Mouse (Mus musculus): ENCODE data around the gene Vps13a. TPM values are rescaled to one million over a fixed set of nuclear protein-coding genes. Genes with fewer than 3 reads are reported as not detected.
A peak's percentile ranks its signal among the peaks of the same experiment; 100 is the strongest.

The Vps13a gene
- polyA plus RNA-seq, 1 experiment: 6.1 TPM

DNA sequence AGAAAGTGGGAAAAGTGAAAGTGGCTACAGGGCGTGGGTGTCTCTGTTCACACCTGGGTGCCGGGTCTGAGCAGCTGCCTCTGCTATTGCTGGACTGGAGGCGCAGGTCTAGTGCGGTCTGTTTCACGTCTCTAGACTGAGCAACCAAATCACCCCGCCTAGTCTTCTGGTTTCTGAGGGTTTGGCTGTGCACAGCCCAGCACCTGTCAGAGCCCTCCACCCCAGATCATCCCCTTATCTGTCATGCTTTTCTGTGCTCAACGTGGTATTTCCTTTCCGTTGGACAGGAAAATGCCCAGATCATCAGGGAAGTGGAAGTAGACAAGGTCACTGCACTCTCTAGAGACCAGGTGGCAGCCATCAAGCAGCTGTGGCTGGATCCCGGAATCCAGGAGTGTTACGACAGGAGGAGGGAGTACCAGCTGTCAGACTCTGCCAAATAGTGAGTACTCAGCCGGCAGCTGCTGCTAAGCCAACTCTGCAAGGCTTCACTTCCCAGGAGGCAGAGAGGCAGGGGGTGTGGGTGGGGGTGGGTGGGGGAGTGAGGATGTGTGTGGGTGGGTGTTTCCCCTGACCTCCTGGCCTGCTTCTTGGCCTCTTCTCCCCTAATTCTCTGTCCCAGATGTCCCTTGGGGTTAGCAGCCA is 182.0 kb downstream of the Vps13a start:
- Histone ChIP-seq H3K27ac (ENCODE audit: control insufficient read depth, insufficient read depth, low read length) (no peak overlapping the region), H3K36me3 (ENCODE audit: control insufficient read depth, insufficient read depth, low read length) (no peaks in the 10 kb centered on the region), H3K4me1 (replicated peaks; ENCODE audit: control insufficient read depth, insufficient read depth, low read length) (no peaks in the 10 kb centered on the region), H3K4me3 (ENCODE audit: control insufficient read depth, insufficient read depth, low read length) (no peak overlapping the region), H3K27me3 (ENCODE audit: control insufficient read depth, insufficient read depth, low read length) (no peaks in the 10 kb centered on the region)
- DNase-seq: no peak
- WGBS: 72% methylated on average over 11 of the region's 11 CpGs
- TF ChIP-seq POLR2A (IDR thresholded peaks at IDR 0.05; ENCODE audit: control insufficient read depth, extremely low read depth, insufficient read depth, low read length, poor library complexity) (no peak), CTCF (IDR thresholded peaks at IDR 0.05; ENCODE audit: borderline replicate concordance, control insufficient read depth, extremely low read depth, insufficient read depth, low read length, poor library complexity) (no peak)

DNA sequence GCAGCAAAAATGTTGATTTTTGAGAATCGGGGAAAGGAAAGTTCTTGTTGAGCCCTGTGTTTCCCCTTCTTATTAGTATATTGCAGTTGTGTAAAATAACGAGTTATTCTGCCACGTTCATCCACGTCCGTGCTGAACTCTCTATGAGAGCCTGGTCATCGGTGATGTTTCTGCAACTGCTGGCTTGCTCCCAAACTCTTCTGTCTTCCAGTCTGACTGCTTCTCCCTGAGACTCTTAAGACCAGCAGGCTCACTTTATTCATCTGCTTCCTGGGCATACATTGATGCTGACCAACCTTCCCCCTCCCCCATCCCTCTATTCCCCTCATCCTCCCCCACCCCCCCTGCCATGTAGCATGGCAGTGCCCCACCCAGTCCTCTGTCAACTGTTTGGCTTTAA is 183.5 kb downstream of the Vps13a start:
- Histone ChIP-seq H3K4me3 (ENCODE audit: control insufficient read depth, insufficient read depth, low read length) (no peak overlapping the region), H3K36me3 (ENCODE audit: control insufficient read depth, insufficient read depth, low read length) (no peaks in the 10 kb centered on the region), H3K27me3 (ENCODE audit: control insufficient read depth, insufficient read depth, low read length) (no peaks in the 10 kb centered on the region), H3K4me1 (replicated peaks; ENCODE audit: control insufficient read depth, insufficient read depth, low read length) (no peaks in the 10 kb centered on the region), H3K27ac (ENCODE audit: control insufficient read depth, insufficient read depth, low read length) (no peak overlapping the region)
- WGBS: 90% methylated on average over 6 of the region's 6 CpGs
- no peak for TF ChIP-seq POLR2A (IDR thresholded peaks at IDR 0.05; ENCODE audit: control insufficient read depth, extremely low read depth, insufficient read depth, low read length, poor library complexity)
- TF ChIP-seq CTCF (IDR thresholded peaks at IDR 0.05; ENCODE audit: borderline replicate concordance, control insufficient read depth, extremely low read depth, insufficient read depth, low read length, poor library complexity): no peak
- no peak for DNase-seq

DNA sequence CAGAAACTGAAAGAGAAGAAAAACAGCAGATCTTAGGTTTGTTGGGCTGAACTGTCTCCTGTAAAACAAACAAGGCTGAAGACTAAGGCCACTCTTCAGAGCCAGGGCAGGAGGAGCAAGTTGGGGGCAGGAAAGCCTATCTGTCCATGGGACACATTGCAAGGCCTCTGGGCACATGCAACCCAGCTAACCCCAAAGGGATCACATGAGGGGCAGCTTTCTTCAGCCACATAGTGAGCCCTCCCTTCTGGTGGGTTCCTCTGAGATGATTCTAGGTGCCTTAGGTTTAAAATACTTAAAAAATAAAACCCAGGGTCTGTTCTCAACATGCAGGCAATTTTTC is 186.8 kb downstream of the Vps13a start:
- DNase-seq: no peak
- no peaks in the 10 kb centered on the region for H3K36me3 ChIP-seq (ENCODE audit: control insufficient read depth, insufficient read depth, low read length)
- no peaks in the 10 kb centered on the region for H3K27me3 ChIP-seq (ENCODE audit: control insufficient read depth, insufficient read depth, low read length)
- TF ChIP-seq CTCF (IDR thresholded peaks at IDR 0.05; ENCODE audit: borderline replicate concordance, control insufficient read depth, extremely low read depth, insufficient read depth, low read length, poor library complexity) (no peak), POLR2A (IDR thresholded peaks at IDR 0.05; ENCODE audit: control insufficient read depth, extremely low read depth, insufficient read depth, low read length, poor library complexity) (no peak)
- H3K4me3 ChIP-seq (ENCODE audit: control insufficient read depth, insufficient read depth, low read length): no peak overlapping the region
- no peaks in the 10 kb centered on the region for H3K4me1 ChIP-seq (replicated peaks; ENCODE audit: control insufficient read depth, insufficient read depth, low read length)
- no peak overlapping the region for H3K27ac ChIP-seq (ENCODE audit: control insufficient read depth, insufficient read depth, low read length)

DNA sequence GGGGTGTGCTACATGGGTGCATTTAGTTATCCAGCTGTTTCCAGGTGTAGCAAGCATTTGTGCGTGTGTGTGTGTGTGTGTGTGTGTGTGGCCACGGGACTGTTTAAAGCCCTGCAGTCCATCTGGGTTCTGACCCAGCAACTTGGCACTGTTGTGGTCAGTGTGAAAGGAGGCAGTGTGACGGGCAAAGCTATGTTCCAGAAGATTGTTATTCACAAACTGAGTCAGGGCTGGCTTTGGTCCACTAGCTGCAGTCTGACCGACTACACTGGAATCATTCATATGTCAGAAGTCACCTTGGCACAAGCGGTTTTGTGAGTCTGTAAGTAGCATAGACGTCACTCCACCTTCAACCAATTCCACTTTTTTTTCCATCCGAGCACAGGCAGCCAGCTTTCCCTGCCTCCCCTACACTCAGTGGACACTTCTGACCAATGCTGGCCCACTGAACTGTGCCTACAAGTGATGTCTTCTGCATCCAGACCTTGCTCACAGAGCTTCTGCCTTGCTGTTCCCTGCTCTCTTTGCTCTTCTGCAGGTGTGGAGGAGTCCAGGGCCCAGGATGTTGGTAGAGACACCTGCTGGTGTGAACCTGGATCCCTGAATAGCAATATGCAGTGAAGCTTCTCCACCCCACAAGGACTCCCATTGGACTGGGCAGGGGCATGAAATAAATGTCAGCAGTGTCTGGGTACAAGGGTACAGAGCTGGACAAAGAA is 187.3 kb downstream of the Vps13a start:
- no peak for DNase-seq
- no peaks in the 10 kb centered on the region for H3K4me1 ChIP-seq (replicated peaks; ENCODE audit: control insufficient read depth, insufficient read depth, low read length)
- no peaks in the 10 kb centered on the region for H3K36me3 ChIP-seq (ENCODE audit: control insufficient read depth, insufficient read depth, low read length)
- H3K27ac ChIP-seq (ENCODE audit: control insufficient read depth, insufficient read depth, low read length): no peak overlapping the region
- TF ChIP-seq POLR2A (IDR thresholded peaks at IDR 0.05; ENCODE audit: control insufficient read depth, extremely low read depth, insufficient read depth, low read length, poor library complexity) (no peak), CTCF (IDR thresholded peaks at IDR 0.05; ENCODE audit: borderline replicate concordance, control insufficient read depth, extremely low read depth, insufficient read depth, low read length, poor library complexity) (no peak)
- WGBS: 91% methylated on average over 7 of the region's 7 CpGs
- H3K4me3 ChIP-seq (ENCODE audit: control insufficient read depth, insufficient read depth, low read length): no peak overlapping the region
- no peaks in the 10 kb centered on the region for H3K27me3 ChIP-seq (ENCODE audit: control insufficient read depth, insufficient read depth, low read length)

DNA sequence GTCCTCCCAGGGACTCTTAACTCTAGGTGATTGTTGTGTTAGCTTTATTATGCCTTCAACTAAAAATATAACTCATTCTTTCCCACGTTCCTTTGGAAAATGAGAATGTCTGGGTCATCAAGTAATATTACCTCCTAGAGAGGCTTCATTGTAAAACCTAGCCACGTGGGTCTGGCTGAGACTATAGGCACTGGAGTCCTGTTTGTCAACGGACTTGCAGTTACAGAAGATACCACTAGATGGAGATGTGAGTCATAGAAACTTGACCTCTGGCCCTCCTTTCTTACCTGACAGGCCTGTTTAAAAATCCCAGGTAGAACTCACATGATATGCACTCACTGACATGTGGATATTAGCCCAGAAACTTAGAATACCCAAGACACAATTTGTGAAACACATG is 195.4 kb downstream of the Vps13a start:
- peak; percentile 40 for DNase-seq
- WGBS: 9% methylated on average over 3 of the region's 3 CpGs
- TF ChIP-seq POLR2A (IDR thresholded peaks at IDR 0.05; ENCODE audit: control insufficient read depth, extremely low read depth, insufficient read depth, low read length, poor library complexity): no peak
- TF ChIP-seq CTCF (IDR thresholded peaks at IDR 0.05; ENCODE audit: borderline replicate concordance, control insufficient read depth, extremely low read depth, insufficient read depth, low read length, poor library complexity): no peak

DNA sequence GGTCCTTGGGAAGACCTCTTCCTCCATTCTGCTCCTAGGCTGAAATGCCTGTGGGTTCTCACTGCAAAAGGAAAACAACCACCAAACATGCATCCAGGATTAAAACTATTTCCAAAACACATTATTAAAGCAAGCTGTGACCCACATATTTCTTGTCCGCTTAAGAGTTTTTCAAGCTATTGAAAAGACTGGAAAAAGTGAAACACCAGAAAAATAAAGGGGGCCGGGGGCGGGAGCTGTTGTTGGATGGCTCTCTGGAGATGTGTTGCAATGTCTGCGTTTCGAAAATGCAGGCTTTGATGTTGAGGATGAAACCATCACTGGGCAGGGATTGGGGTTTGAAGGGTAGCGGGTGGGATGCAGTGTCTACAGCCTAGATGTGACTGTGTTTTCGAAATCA is 196.2 kb downstream of the Vps13a start:
- H3K4me1 ChIP-seq (replicated peaks; ENCODE audit: control insufficient read depth, insufficient read depth, low read length): no peaks in the 10 kb centered on the region
- H3K36me3 ChIP-seq (ENCODE audit: control insufficient read depth, insufficient read depth, low read length): no peaks in the 10 kb centered on the region
- no peak overlapping the region for H3K27ac ChIP-seq (ENCODE audit: control insufficient read depth, insufficient read depth, low read length)
- TF ChIP-seq POLR2A (IDR thresholded peaks at IDR 0.05; ENCODE audit: control insufficient read depth, extremely low read depth, insufficient read depth, low read length, poor library complexity): no peak
- no peak for TF ChIP-seq CTCF (IDR thresholded peaks at IDR 0.05; ENCODE audit: borderline replicate concordance, control insufficient read depth, extremely low read depth, insufficient read depth, low read length, poor library complexity)
- H3K4me3 ChIP-seq (ENCODE audit: control insufficient read depth, insufficient read depth, low read length): no peak overlapping the region
- 91% methylated on average over 7 of the region's 7 CpGs for WGBS
- DNase-seq: no peak
- H3K27me3 ChIP-seq (ENCODE audit: control insufficient read depth, insufficient read depth, low read length): no peaks in the 10 kb centered on the region

More for the DNA sequence above, 195.4 kb downstream of the Vps13a start:
- Histone ChIP-seq H3K27me3 (ENCODE audit: control insufficient read depth, insufficient read depth, low read length) (no peaks in the 10 kb centered on the region), H3K27ac (ENCODE audit: control insufficient read depth, insufficient read depth, low read length) (no peak overlapping the region), H3K4me1 (replicated peaks; ENCODE audit: control insufficient read depth, insufficient read depth, low read length) (no peaks in the 10 kb centered on the region), H3K36me3 (ENCODE audit: control insufficient read depth, insufficient read depth, low read length) (no peaks in the 10 kb centered on the region), H3K4me3 (ENCODE audit: control insufficient read depth, insufficient read depth, low read length) (no peak overlapping the region)
